Mouse (Mus musculus): Measurements from ENCODE around the gene Zfp988. TPM values are rescaled to one million over a fixed set of nuclear protein-coding genes. Genes with fewer than 3 reads are reported as not detected.
"Not testable (repeated sequence)": the region's sequence is repeated elsewhere in the genome, so short reads cannot be mapped to it uniquely, and the experiment has no call there.

Zfp988 gene
- polyA plus RNA-seq, 1 experiment from 2014 or later, result 0.09 TPM

DNA sequence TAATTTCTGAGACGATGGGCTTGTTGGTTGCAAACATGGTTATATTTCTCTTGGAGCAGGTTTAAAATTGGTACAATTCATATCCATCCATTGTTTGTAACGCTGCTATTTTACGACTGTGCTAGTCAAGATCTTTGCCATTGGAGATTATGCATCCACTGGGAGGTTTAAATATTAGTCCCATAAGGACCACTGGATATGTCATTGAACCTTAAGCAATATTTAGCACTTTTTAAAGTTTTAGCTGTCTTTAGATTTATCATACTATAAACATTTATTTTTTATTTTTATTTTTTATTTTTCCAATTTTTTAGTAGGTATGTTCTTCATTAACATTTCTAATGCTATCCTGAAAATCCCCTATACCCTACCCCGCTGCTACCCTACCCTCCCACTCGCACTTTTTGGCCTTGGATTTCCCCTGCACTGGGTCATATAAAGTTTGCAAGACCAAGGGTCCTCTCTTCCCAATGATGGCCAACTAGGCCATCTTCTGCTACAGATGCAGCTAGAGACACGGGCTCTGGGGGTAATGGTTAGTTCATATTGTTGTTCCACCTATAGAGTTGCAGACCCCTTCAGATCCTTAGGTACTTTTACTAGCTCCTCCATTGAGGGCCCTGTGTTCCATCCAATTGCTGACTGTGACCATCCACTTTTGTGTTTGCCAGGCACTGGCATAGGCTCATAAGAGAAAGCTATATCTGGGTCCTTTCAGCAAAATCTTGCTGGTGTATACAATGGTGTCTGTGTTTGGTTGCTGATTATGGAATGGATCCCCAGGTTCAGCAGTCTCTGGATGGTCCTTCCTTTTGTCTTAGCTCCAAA is 31.1 kb downstream of the Zfp988 start:
- peak; percentile 13 for DNase-seq (ENCODE audit: low spot score)
- not testable (repeated sequence) for H3K27ac ChIP-seq (replicated peaks); H3K4me3 ChIP-seq; H3K27me3 ChIP-seq (ENCODE audit: low read depth, poor library complexity, severe bottlenecking); H3K4me1 ChIP-seq; H3K36me3 ChIP-seq
- peaks cover 81% of the 10 kb centered on the region for H3K9me3 ChIP-seq (replicated peaks)
- 70% methylated on average over 6 of the region's 6 CpGs for WGBS

- not testable (repeated sequence) for H3K27me3 ChIP-seq (ENCODE audit: low read depth, poor library complexity, severe bottlenecking); H3K36me3 ChIP-seq; H3K4me3 ChIP-seq; H3K4me1 ChIP-seq; H3K27ac ChIP-seq (replicated peaks)
- peak; percentile 7 for DNase-seq (ENCODE audit: low spot score)
- 93% methylated on average over 2 of the region's 2 CpGs for WGBS
- H3K9me3 ChIP-seq (replicated peaks), result peaks cover 83% of the 10 kb centered on the region
Observed at GRCm38 (mm10) chr4:147337520-147337919, 32.0 kb downstream of the Zfp988 start.

- no peak overlapping the region for H3K4me3 ChIP-seq
- DNase-seq (ENCODE audit: low spot score), result peak; percentile 17
- 76% methylated on average over 5 of the region's 5 CpGs for WGBS
- H3K27ac ChIP-seq (replicated peaks), result no peak overlapping the region
- H3K4me1 ChIP-seq, result no peaks in the 10 kb centered on the region
- no peaks in the 10 kb centered on the region for H3K27me3 ChIP-seq (ENCODE audit: low read depth, poor library complexity, severe bottlenecking)
- peaks cover 83% of the 10 kb centered on the region for H3K9me3 ChIP-seq (replicated peaks)
- H3K36me3 ChIP-seq, result no peaks in the 10 kb centered on the region
Observed at GRCm38 (mm10) chr4:147338032-147338610, 32.6 kb downstream of the Zfp988 start.

- not testable (repeated sequence) for H3K36me3 ChIP-seq; H3K27ac ChIP-seq (replicated peaks); H3K27me3 ChIP-seq (ENCODE audit: low read depth, poor library complexity, severe bottlenecking); H3K4me1 ChIP-seq; H3K4me3 ChIP-seq; DNase-seq (ENCODE audit: low spot score)
- H3K9me3 ChIP-seq (replicated peaks), result peaks cover 83% of the 10 kb centered on the region
- 85% methylated on average over 3 of the region's 3 CpGs for WGBS
Observed at GRCm38 (mm10) chr4:147338706-147339105, 33.2 kb downstream of the Zfp988 start.

GRCm38 (mm10) chr4:147339601-147340219 is 34.2 kb downstream of the Zfp988 start:
- H3K9me3 ChIP-seq (replicated peaks), result peaks cover 81% of the 10 kb centered on the region
- not testable (repeated sequence) for H3K4me3 ChIP-seq; H3K36me3 ChIP-seq; H3K27ac ChIP-seq (replicated peaks); H3K27me3 ChIP-seq (ENCODE audit: low read depth, poor library complexity, severe bottlenecking); H3K4me1 ChIP-seq
- DNase-seq (ENCODE audit: low spot score), result peak; percentile 10
- 70% methylated on average over 7 of the region's 7 CpGs for WGBS

GRCm38 (mm10) chr4:147340236-147340635 is 34.8 kb downstream of the Zfp988 start:
- not testable (repeated sequence) for H3K27ac ChIP-seq (replicated peaks); H3K4me3 ChIP-seq; H3K27me3 ChIP-seq (ENCODE audit: low read depth, poor library complexity, severe bottlenecking); H3K4me1 ChIP-seq; H3K36me3 ChIP-seq
- peaks cover 80% of the 10 kb centered on the region for H3K9me3 ChIP-seq (replicated peaks)
- DNase-seq (ENCODE audit: low spot score), result peak; percentile 5
- 69% methylated on average over 3 of the region's 3 CpGs for WGBS

DNA sequence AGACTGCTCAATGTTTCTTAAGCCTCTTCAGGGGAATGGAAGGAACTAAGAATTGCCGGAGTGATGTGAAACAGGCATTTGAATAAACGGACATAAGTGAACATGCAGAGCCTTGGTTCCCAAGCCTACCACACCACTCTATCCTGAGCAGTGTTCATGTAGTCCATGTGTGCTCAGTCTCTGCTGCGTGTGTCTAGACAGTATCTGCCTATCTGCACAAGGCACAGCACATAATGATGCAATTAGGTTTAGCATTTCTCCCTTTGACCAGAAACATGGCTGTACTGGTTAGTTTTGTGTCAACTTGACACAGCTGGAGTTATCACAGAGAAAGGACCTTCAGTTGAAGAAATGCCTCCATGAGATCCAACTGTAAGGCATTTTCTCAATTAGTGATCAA is 35.4 kb downstream of the Zfp988 start:
- peak; percentile 5 for DNase-seq (ENCODE audit: low spot score)
- H3K4me1 ChIP-seq; H3K27ac ChIP-seq (replicated peaks); H3K27me3 ChIP-seq (ENCODE audit: low read depth, poor library complexity, severe bottlenecking); H3K4me3 ChIP-seq; H3K36me3 ChIP-seq: not testable (repeated sequence)
- H3K9me3 ChIP-seq (replicated peaks), result peaks cover 76% of the 10 kb centered on the region
- 89% methylated on average over 3 of the region's 3 CpGs for WGBS

- not testable (repeated sequence) for H3K36me3 ChIP-seq; H3K4me3 ChIP-seq; H3K4me1 ChIP-seq; H3K27ac ChIP-seq (replicated peaks); H3K27me3 ChIP-seq (ENCODE audit: low read depth, poor library complexity, severe bottlenecking)
- WGBS, result 75% methylated on average over 6 of the region's 6 CpGs
- peak; percentile 19 for DNase-seq (ENCODE audit: low spot score)
- peaks cover 74% of the 10 kb centered on the region for H3K9me3 ChIP-seq (replicated peaks)
Observed at GRCm38 (mm10) chr4:147343042-147343908, 37.8 kb downstream of the Zfp988 start.

GRCm38 (mm10) chr4:147345061-147345554 is 39.6 kb downstream of the Zfp988 start:
- H3K27me3 ChIP-seq (ENCODE audit: low read depth, poor library complexity, severe bottlenecking), result not testable (repeated sequence)
- WGBS, result 86% methylated on average over 2 of the region's 2 CpGs
- peak; percentile 7 for DNase-seq (ENCODE audit: low spot score)

GRCm38 (mm10) chr4:147346361-147347035 is 41.0 kb downstream of the Zfp988 start:
- WGBS, result 75% methylated on average over 4 of the region's 4 CpGs
- not testable (repeated sequence) for H3K27me3 ChIP-seq (ENCODE audit: low read depth, poor library complexity, severe bottlenecking); H3K27ac ChIP-seq (replicated peaks); H3K36me3 ChIP-seq; H3K4me3 ChIP-seq; H3K4me1 ChIP-seq
- peaks cover 82% of the 10 kb centered on the region for H3K9me3 ChIP-seq (replicated peaks)
- peak; percentile 7 for DNase-seq (ENCODE audit: low spot score)

More at GRCm38 (mm10) chr4:147345061-147345554, 39.6 kb downstream of the Zfp988 start:
- peaks cover 77% of the 10 kb centered on the region for H3K9me3 ChIP-seq (replicated peaks)
- H3K27ac ChIP-seq (replicated peaks); H3K4me1 ChIP-seq; H3K36me3 ChIP-seq; H3K4me3 ChIP-seq: not testable (repeated sequence)

GRCm38 (mm10) chr4:147347300-147347699 is 41.8 kb downstream of the Zfp988 start:
- H3K27me3 ChIP-seq (ENCODE audit: low read depth, poor library complexity, severe bottlenecking); H3K4me3 ChIP-seq; H3K4me1 ChIP-seq; H3K36me3 ChIP-seq; H3K27ac ChIP-seq (replicated peaks): not testable (repeated sequence)
- 71% methylated on average over 4 of the region's 4 CpGs for WGBS
- peak; percentile 9 for DNase-seq (ENCODE audit: low spot score)
- peaks cover 87% of the 10 kb centered on the region for H3K9me3 ChIP-seq (replicated peaks)

GRCm38 (mm10) chr4:147347880-147348279 is 42.4 kb downstream of the Zfp988 start:
- H3K27me3 ChIP-seq (ENCODE audit: low read depth, poor library complexity, severe bottlenecking); H3K36me3 ChIP-seq; H3K4me1 ChIP-seq; H3K4me3 ChIP-seq; DNase-seq (ENCODE audit: low spot score); H3K27ac ChIP-seq (replicated peaks): not testable (repeated sequence)
- WGBS, result 79% methylated on average over 2 of the region's 3 CpGs
- H3K9me3 ChIP-seq (replicated peaks), result peaks cover 86% of the 10 kb centered on the region

All from midbrain, embryonic 10.5 days (tissue).